Mouse (Mus musculus) lung, postnatal 0 days (tissue): Measurements from ENCODE around the gene Fam19a2.

ENCODE experiments used
- CTCF ChIP-seq: IDR thresholded peaks from 2 replicates; pipeline ENCODE4 v1.5.1; 2016; ENCODE audit warnings: antibody characterized with exemption, mild to moderate bottlenecking
- EP300 ChIP-seq: IDR thresholded peaks from 2 replicates; pipeline ENCODE4 v1.6.1; 2016; ENCODE audit warnings: antibody characterized with exemption, mild to moderate bottlenecking, control low read depth

DNA sequence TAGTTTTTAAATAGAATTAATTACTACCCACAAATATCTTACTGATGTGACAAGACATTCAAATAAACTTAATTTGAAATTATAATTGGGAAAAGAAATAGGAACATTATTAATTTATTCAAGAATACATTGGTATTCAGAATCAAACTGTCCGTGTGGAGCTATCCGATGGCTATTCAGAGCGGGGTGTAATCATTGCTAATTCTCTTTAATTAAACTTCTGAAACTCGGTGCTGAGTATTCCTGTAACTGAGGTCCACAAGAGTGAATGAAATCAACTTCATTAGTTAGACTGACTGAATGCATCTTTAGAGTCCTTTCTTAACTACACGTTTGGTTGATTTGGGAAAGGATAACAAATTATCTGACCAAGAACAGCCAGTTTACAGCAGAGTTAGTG is 372.9 kb downstream of the Fam19a2 start:
- TF ChIP-seq EP300 (no peak), CTCF (no peak)
